Mouse (Mus musculus): ENCODE results near the gene Esp36. TPM values are rescaled to one million over a fixed set of nuclear protein-coding genes. Genes with fewer than 3 reads are reported as not detected.
"Not testable (repeated sequence)": the region's sequence is repeated elsewhere in the genome, so short reads cannot be mapped to it uniquely, and the experiment has no call there.

The Esp36 gene
- total RNA-seq (2021) = not detected
- long read RNA-seq, experiment 1 = 0 reads
- long read RNA-seq, experiment 2 = 0 reads

DNA sequence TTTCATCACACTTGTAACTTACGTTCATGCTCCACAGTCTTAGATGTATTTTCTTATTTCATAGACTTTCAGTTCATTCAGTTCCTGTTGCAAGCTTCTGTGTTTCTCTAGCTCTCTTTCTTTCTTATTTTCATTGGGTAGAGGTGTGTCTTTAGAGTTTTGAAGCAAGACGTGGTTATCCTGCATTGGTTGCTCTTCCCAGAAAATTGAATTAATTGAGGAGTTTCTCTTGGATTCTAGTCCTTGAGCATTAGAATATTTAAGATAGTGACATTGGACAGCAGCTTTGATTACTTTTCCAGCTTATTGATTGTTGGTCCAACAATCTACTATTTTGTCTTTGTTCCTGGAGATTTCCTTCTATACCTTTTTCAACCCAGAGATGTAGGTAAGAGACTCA, at the start of gene Esp36:
Gene Esp36 (minus strand): TSS at position 101 of the 400 bp plus-strand sequence.
- no peak for DNase-seq (ENCODE audit: low spot score in 2 of 2)
- TF ChIP-seq CTCF (conservative IDR thresholded peaks at IDR 0.05) = no peak
- Histone ChIP-seq H3K27ac (no peak within 1 kb of the TSS), H3K4me3 (no peak within 1 kb of the TSS)

- not testable (repeated sequence) for DNase-seq (ENCODE audit: low spot score in 2 of 2); H3K27ac ChIP-seq; H3K4me3 ChIP-seq
Observed at GRCm38 (mm10) chr17:38456206-38456605, 36.2 kb upstream of the Esp36 start.

DNA sequence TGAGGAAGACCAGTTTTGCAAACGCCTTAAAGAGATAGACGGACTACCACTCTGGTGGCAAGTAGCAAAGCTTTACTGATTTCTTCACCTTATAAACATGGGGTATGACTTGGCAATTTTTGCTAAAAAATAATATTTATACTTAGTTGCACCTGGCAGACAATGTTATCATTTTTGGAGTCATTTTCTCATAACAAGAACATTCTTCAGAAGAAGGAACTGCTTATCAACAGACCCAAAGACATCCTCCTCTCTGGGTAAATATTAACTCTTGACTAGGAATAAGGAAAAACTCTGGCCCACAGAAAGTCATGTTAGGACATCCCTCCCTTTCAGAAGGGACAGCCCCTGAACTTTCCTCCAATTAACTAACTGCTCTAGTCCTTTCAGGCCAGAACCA, 30.7 kb upstream of the Esp36 start:
- no peak overlapping the region for H3K27ac ChIP-seq
- TF ChIP-seq CTCF (conservative IDR thresholded peaks at IDR 0.05) = no peak
- no peak for DNase-seq (ENCODE audit: low spot score in 2 of 2)
- H3K4me3 ChIP-seq = no peak overlapping the region

DNA sequence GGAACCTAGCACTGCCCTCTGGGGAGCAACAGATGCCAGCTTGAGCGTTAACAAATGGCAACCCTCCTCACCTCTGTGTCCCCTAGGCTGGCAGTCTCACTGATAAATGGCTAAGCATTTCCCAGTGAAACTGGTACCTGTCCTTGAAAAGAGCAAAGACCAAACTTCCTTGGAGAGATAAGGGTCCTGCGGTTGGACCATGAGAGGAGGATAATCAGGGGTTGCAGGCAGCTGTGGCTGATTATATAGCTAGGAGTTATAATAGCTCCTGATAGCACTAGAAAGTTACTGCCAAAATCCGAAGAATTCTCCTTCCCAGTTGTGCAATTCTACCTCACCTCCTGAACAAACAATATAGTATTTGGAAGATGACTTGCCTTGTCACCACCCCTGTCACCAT, 13.8 kb downstream of the Esp36 start:
- no peak overlapping the region for H3K27ac ChIP-seq
- no peak for DNase-seq (ENCODE audit: low spot score in 2 of 2)
- no peak overlapping the region for H3K4me3 ChIP-seq
- TF ChIP-seq CTCF (conservative IDR thresholded peaks at IDR 0.05) = no peak

DNA sequence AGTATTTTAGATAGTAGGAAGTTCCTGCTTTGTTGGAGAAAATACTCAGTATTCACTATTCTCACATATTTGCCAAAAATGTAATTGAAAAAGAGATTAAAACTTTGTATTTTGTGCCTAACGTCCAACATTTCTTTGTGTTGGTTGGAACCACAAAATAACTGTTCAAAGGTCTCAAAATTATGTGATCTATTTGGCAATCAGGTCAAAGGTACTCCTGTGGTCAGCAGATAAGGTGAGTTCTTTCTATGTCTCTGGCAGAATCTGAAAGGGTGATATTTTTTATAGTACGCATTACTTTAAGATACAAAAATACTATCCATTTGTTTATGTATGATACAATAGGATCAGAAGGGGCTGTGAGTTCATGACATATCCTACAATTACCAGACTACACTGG, 28.2 kb downstream of the Esp36 start:
- no peak for DNase-seq (ENCODE audit: low spot score in 2 of 2)
- no peak for TF ChIP-seq CTCF (conservative IDR thresholded peaks at IDR 0.05)
- no peak overlapping the region for H3K4me3 ChIP-seq
- H3K27ac ChIP-seq = no peak overlapping the region

Other genes with a start within 250 kb of the Esp36 start
- not detected for gene Olfr134, start 248.8 kb downstream of the Esp36 start, total RNA-seq (2021)
- gene Olfr135, start 215.8 kb downstream of the Esp36 start, total RNA-seq (2021) = not detected
- gene Olfr138, start 159.2 kb downstream of the Esp36 start, total RNA-seq (2021) = not detected
- gene Olfr137, start 112.6 kb downstream of the Esp36 start, total RNA-seq (2021) = not detected
- not detected for gene Olfr136, start 90.4 kb downstream of the Esp36 start, total RNA-seq (2021)
- not detected for gene Esp34, start 134.0 kb upstream of the Esp36 start, total RNA-seq (2021)
- not detected for gene Esp31, start 219.3 kb upstream of the Esp36 start, total RNA-seq (2021)